Mouse (Mus musculus) embryo, embryonic 10.5 days (tissue): ENCODE measurements at regions not wholly inside any gene's neighbourhood (a gene's known extent, or its start where the extent isn't known, plus 50 kb on each side); places are given as distances from the start of the nearest gene placed in this dataset.

ENCODE experiments used
- DNase-seq: peaks from one replicate; pipeline ENCODE4 v3.0.0-alpha.2; 2015; ENCODE audit warnings: low spot score

GRCm38 (mm10) chr3:130978986-130979642 is 131.2 kb upstream of the Lef1 start:
- no peak for DNase-seq

- DNase-seq, result no peak
These were observed 132.2 kb upstream of the Lef1 start for GRCm38 (mm10) chr3:130977921-130978700.

- DNase-seq, result no peak
These were observed 134.1 kb upstream of the Lef1 start for GRCm38 (mm10) chr3:130976206-130976605.

- no peak for DNase-seq
These were observed 135.0 kb upstream of the Lef1 start for GRCm38 (mm10) chr3:130975291-130975690.

GRCm38 (mm10) chr3:130972126-130972525 is 138.1 kb upstream of the Lef1 start:
- no peak for DNase-seq

- DNase-seq, result no peak
These were observed 145.0 kb upstream of the Lef1 start for GRCm38 (mm10) chr3:130965275-130965674.

- DNase-seq, result no peak
These were observed 146.2 kb upstream of the Lef1 start for GRCm38 (mm10) chr3:130964088-130964487.

GRCm38 (mm10) chr3:130963625-130964024 is 146.6 kb upstream of the Lef1 start:
- peak; percentile 46 for DNase-seq

- DNase-seq, result peak; percentile 46
These were observed 147.4 kb upstream of the Lef1 start for GRCm38 (mm10) chr3:130962701-130963472.

GRCm38 (mm10) chr3:130962151-130962633 is 148.1 kb upstream of the Lef1 start:
- peak; percentile 74 for DNase-seq

- DNase-seq, result no peak
These were observed 148.6 kb upstream of the Lef1 start for GRCm38 (mm10) chr3:130961704-130962103.

GRCm38 (mm10) chr3:130955958-130956357 is 154.3 kb upstream of the Lef1 start:
- DNase-seq, result no peak

GRCm38 (mm10) chr3:130951381-130951780 is 158.9 kb upstream of the Lef1 start:
- DNase-seq, result no peak

GRCm38 (mm10) chr3:130950872-130951271 is 159.4 kb upstream of the Lef1 start:
- no peak for DNase-seq

GRCm38 (mm10) chr3:130947880-130948279 is 162.4 kb upstream of the Lef1 start:
- DNase-seq, result no peak

GRCm38 (mm10) chr3:130947277-130947606 is 163.0 kb upstream of the Lef1 start:
- DNase-seq, result no peak

GRCm38 (mm10) chr3:130946576-130947276 is 163.5 kb upstream of the Lef1 start:
- DNase-seq, result no peak

- peak; percentile 80 for DNase-seq
These were observed 164.3 kb upstream of the Lef1 start for GRCm38 (mm10) chr3:130945861-130946449.

- DNase-seq, result peak; percentile 41
These were observed 164.9 kb upstream of the Lef1 start for GRCm38 (mm10) chr3:130945396-130945795.

- DNase-seq, result no peak
These were observed 166.0 kb upstream of the Lef1 start for GRCm38 (mm10) chr3:130944241-130944640.

- DNase-seq, result no peak
These were observed 167.2 kb upstream of the Lef1 start for GRCm38 (mm10) chr3:130942947-130943630.
